Mouse (Mus musculus): ENCODE data around the gene Pdzd8.

The Pdzd8 gene

GRCm38 (mm10) chr19:59276354-59276753 is 69.2 kb downstream of the Pdzd8 start:
- no peak for DNase-seq (ENCODE audit: low spot score in 2 of 2)

GRCm38 (mm10) chr19:59273190-59273589 is 72.4 kb downstream of the Pdzd8 start:
- DNase-seq (ENCODE audit: low spot score in 2 of 2), result no peak

- no peak for DNase-seq (ENCODE audit: low spot score in 2 of 2)
These were observed 78.1 kb downstream of the Pdzd8 start for GRCm38 (mm10) chr19:59267417-59267963.

- DNase-seq (ENCODE audit: low spot score in 2 of 2), result no peak
These were observed 79.7 kb downstream of the Pdzd8 start for GRCm38 (mm10) chr19:59265907-59266306.

GRCm38 (mm10) chr19:59264838-59265532 is 80.6 kb downstream of the Pdzd8 start:
- DNase-seq (ENCODE audit: low spot score in 2 of 2), result no peak

GRCm38 (mm10) chr19:59263171-59263570 is 82.4 kb downstream of the Pdzd8 start:
- DNase-seq (ENCODE audit: low spot score in 2 of 2), result no peak

- DNase-seq (ENCODE audit: low spot score in 2 of 2), result no peak
These were observed 84.0 kb downstream of the Pdzd8 start for GRCm38 (mm10) chr19:59261604-59262003.

- DNase-seq (ENCODE audit: low spot score in 2 of 2), result peak; percentile 3 to 16
These were observed 84.7 kb downstream of the Pdzd8 start, which contains the start of gene Slc18a2 for GRCm38 (mm10) chr19:59260718-59261442. Gene Slc18a2 (plus strand): TSS chr19:59260896.

GRCm38 (mm10) chr19:59259633-59260032 is 85.9 kb downstream of the Pdzd8 start:
- DNase-seq (ENCODE audit: low spot score in 2 of 2), result no peak

GRCm38 (mm10) chr19:59252651-59253050 is 92.9 kb downstream of the Pdzd8 start:
- no peak for DNase-seq (ENCODE audit: low spot score in 2 of 2)

GRCm38 (mm10) chr19:59248553-59249286 is 96.9 kb downstream of the Pdzd8 start:
- peak; percentile 19 to 53 for DNase-seq (ENCODE audit: low spot score in 2 of 2)

- DNase-seq (ENCODE audit: low spot score in 2 of 2), result peak in 1 of 2 experiments; percentile 11
These were observed 97.4 kb downstream of the Pdzd8 start for GRCm38 (mm10) chr19:59248144-59248543.

Data from natural killer cell, adult 2 months (primary cell).